Mouse (Mus musculus): ENCODE data around the gene Adat3.

The Adat3 gene

DNA sequence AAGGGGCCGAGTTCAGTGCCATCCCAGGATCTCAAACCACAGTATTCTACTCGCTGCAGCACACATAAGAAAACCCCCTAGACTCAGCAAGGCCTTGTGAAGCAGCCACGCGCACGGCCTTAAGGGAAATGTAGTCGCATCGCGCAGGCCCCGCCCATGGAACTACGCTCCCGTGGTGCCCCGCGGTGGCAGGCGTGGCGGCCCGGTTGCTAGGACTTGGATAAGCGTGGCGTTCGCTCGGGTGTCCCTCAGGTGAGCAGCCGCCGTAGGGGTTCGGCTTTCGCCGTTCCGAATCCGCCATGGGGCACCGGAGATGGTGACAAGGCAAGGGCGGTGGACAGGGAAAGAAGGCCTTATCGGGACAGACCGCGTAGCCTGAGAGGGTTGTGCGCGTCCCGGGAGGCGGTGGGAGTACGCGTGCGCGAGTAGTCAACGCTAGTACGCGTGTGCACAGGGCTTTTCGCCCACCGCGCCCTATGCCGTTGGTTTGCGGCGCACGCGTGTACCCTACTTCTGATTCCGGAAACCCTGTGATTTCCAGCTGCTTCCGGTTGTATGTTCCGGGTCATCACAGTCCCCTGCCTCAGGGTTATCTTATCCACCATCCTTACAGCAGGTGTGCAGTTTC is at the start of gene Adat3, which contains the start of gene Scamp4:
Adat3 (plus strand) TSS at position 183 of the 628 bp plus-strand sequence.
Scamp4 (plus strand) TSS at position 175 of the 628 bp plus-strand sequence.
- ATAC-seq (ENCODE audit: insufficient number of reproducible peaks, low FRiP score, low TSS enrichment) = peak; percentile 87

DNA sequence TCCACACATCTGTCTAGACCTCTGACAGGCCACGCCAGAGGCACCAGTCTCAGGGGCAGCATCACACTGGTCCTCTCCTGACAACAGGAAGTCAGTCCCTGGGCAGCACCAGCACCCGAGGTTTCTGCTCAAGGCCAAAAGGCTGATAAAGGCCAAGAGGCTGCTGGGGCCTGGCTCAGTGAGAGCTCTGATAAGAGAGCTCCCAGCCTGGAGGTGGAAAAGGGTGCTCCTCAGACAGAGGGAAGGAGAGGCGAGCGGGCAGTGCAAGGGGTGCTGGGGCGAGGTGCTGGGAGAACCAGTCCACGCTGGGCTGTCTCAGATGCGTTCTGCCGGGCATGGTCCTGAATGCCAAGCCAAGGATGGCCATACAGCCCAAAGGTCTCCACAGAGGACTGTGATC is 49.1 kb upstream of the Adat3 start:
- no peak for ATAC-seq (ENCODE audit: insufficient number of reproducible peaks, low FRiP score, low TSS enrichment)

DNA sequence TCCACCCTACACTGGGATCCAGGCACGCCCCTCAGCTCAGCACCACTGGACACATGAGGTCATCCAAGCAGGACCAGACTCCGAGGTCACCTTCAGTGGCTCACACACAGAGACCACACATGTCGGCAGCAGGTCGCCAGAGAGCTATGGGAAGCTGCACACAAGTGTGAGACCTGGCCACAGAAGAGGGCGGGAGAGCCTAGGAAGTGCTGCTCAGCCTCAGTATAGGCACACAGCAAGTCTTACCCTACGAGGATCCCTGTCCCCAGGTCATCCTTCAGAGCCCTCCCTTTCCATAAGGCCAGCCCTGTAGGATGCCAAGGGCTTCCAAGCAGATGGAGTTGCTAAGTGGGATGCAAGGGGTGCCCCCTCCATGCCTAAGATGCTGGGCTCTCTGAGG is 48.7 kb upstream of the Adat3 start:
- ATAC-seq (ENCODE audit: insufficient number of reproducible peaks, low FRiP score, low TSS enrichment) = no peak

DNA sequence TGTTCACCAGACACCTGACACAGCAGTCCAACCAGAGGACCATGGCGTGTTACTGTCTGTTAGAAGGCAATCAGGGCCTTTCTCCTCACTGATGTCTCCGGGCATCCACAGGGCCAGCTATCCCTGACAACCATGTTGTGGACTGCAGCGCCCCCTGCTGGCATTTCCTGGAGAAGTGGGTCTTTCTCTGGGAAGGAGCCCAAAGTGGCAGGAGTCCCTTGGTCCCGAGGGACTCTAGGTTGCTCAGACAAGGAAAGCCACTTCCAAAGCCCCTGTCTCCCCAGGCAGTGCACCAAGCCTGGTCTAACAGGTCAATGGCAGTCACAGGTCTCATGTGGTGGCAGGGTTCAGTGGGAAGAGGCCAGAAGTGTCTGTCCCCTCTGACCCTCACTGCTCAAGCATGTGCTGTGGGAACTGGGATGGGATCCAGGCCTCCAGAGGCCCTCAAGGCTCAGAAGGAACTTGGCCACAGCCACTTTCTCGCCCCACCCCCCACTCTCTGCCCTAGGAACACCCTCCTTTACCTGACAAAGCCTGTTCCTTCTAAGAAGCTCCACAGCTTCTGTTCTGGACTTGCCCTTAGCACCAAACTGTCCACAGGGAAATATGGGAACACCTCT is 45.2 kb upstream of the Adat3 start:
- ATAC-seq (ENCODE audit: insufficient number of reproducible peaks, low FRiP score, low TSS enrichment) = no peak

DNA sequence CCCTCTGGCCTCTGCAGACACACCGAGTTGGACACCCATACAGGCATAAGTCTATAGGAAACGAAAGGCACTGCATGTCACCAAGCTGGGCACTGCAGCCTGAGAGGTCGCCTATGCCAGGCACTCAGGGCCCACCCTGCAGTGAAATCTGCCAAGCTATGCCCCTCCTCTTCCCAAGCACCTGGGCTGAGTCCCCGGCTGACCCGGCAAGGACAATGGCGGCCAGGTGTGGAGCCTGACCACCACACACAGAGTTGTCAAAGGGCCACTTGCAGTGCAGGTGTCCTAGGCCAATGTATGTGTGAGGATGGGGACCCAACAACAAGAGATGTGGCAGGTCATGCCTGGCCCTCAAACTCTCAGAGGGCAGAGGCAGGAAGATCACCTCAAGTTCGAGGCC is 43.2 kb upstream of the Adat3 start:
- no peak for ATAC-seq (ENCODE audit: insufficient number of reproducible peaks, low FRiP score, low TSS enrichment)

DNA sequence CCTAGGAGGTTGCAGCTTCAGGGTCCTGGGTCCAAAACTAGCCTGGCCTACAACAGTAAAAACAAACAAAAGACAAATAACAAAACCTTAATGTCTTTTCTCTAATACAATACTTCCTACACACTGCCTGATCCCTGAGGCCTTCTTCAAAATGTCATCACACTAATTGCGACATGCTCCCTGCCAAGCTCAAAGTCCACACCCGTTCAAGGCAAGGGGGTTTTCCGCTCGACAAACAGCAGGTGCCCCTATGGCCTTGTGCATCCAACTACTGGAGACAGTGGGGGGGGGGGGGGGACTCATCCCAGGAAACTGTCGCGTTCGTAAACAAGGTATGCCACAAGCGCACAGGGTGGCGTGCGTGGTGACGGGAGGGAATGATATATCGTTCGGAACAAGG is 42.1 kb upstream of the Adat3 start:
- no peak for ATAC-seq (ENCODE audit: insufficient number of reproducible peaks, low FRiP score, low TSS enrichment)

DNA sequence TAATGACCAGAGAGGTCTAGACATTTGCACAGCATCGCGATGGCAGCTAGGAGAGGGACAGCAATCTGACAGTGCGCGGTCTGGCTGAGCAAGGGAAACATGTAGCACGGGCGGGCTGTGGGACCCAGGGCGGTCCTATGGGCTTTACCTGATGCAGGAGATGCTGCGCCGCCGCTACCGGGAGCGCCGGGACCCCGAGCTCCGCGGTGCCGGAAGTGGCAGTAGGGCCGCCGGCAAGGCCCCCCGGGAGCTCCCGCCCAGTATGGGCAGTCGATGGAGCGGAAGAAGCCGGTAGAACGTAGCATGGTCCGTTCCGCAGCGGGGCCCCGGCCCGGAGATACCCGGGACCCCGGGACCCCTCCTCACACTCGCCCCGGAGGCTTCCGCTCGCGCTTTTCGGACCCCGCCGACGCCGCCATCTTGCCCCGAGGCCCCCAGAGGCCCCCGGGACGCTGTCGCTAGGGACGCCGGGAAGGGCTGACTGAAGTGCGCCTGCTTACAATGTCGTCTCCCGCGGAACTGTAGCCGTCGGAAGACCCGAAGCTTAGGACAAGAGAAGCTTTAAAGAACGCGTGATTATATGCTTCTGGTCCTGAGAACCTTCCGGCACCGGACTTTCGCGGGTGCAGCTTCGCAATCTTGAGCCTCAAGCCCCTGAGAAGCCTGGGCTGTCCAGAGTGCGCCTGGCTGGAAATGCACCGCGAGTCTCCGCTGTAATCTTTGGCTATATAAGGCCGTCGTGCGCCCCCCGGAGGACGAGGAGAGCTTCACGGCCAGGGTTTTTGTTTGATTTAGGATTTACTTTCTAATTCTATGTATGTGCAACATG is 41.4 kb upstream of the Adat3 start, which contains the start of gene Rexo1:
Rexo1 (minus strand) TSS at position 445 of the 829 bp plus-strand sequence.
- peak; percentile 62; the same call in 1 of the 2 replicates for ATAC-seq (ENCODE audit: insufficient number of reproducible peaks, low FRiP score, low TSS enrichment)

DNA sequence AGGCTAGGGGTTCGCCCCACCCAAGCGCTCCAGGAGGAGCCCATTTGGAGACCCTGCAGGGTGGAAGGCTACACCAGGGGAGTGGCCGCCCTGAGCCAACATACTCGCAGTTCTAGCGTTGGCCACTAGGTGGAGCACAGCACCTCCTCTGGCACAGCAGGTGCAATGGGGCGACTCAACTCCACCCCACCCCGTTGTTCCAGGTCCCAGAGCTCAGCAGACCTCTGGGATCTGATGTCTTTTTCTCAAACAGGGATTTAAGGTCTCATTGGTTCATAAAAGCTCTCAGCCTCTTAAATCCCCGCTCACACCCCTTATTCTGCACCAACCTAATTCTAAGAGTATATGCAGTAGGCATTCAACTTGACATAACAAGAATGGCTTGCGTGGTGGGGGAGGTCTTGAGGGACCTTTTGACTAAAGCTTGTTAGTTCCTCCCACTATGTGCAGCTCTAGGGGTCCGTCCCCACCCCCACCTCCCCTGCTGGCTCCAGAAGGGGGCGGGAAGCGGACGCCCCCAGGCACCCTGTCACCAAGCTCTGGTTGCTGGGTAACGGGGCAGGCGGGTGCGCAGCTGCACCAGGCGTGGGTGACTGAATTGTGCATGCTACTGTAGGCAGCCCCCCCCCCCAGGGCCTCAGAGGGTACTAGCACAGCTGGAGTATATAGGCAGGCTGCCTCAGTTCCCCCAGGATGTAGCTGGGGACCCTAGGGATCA is 36.1 kb upstream of the Adat3 start:
- peak; percentile 56; the same call in 1 of the 2 replicates for ATAC-seq (ENCODE audit: insufficient number of reproducible peaks, low FRiP score, low TSS enrichment)

DNA sequence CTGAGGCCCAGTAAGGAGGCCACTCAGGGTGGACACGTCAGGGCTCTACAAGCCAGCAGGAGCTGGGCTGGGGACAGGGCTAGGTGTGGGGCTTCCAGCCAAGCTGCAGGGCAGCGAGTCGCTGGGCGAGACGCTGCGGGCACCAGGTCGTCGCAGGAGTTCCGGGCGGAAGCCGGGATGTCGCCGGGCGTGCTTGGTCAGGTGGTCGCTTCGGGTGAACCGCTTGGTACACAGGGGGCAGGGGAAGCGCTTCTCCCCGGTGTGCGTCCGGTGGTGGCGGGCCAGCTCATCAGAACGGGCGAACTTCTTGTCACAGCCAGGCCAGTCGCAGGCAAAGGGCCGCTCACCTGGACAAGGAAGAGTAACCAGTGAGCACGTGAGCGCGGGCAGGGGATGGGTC is 33.8 kb upstream of the Adat3 start:
- ATAC-seq (ENCODE audit: insufficient number of reproducible peaks, low FRiP score, low TSS enrichment) = no peak

DNA sequence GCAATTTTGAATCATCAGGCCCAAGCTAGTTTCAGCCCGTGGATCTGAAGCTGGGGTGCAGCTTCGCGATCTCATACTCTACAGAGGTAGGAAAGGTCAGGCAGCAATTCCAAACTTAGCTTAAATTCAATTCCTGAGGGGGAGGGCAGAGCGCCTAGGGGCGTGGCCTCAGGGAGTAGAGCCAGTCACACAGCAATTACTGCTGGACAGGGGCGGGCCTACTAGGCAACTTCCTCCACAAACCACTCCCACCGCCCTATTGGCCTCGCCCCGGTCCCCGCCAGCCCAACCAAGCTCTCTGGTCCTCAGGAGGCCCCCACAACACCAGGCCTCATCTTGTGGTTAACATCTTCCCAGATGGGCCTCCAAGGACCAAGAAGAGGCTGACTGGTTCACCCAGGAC is 33.0 kb upstream of the Adat3 start:
- no peak for ATAC-seq (ENCODE audit: insufficient number of reproducible peaks, low FRiP score, low TSS enrichment)

DNA sequence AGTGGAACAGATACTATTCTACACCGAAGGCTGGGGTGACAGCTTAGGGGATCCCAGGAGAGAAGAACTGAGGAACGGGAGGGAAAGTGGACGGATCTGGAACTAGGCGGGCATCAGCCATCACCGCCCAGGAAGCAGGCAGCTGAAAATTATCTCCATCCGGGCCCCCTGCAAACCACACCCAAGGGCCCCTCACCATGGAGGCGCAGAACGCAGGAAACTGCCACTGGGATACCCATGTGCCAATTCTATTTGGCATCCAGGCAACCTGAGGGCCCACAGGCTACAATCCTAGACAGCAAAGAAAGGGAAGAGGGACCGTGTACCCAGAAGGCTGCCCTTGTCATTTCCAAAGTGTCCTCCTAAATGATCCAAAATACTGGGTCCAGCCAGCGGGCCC is 32.3 kb upstream of the Adat3 start:
- ATAC-seq (ENCODE audit: insufficient number of reproducible peaks, low FRiP score, low TSS enrichment) = no peak

DNA sequence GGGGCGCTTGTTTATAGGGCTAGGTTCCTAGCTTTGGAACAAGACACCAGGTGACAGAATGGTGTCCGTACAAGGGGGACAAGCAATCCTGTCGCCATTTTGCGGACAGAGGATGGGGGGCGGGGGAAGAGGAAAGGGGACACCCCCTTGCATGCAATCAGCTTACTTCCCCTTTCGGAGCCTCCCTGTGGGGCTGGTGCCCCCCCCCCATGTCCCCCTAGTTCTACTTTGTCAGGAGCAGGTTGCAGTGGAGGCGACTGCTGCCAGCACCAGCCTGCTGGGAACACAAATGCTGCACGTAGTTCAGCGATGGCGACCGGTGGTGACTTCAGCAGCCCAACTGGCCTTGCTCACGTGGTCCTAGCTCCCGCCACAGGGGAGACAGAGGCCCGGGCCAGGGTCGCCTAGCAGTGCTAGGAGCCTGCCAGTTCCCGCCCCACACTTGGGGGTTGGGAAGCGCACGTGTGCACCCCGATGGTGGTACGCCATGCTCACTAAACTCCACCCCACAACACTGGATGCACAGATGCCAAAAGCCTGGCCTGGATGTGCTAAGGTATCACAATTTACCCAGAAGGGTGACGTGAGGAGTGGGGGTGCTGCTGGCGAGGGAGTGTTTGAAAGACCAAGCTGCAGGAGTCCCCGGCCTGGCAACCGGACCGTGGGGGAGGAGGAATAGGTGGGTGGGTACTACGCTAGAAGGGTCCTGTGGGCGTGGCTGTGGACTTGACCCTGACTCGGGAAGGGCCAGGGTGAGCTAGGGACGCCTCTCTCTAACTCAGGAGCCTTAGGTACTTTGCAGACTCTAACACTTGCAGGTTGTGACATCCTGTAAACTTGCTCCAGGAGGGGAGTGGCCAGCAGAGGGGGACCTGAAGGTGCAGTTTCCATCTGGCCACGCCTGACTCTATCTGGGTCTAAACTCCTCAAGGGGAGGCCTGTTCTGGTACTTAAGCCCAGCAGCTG is 31.5 kb upstream of the Adat3 start:
- ATAC-seq (ENCODE audit: insufficient number of reproducible peaks, low FRiP score, low TSS enrichment) = no peak

DNA sequence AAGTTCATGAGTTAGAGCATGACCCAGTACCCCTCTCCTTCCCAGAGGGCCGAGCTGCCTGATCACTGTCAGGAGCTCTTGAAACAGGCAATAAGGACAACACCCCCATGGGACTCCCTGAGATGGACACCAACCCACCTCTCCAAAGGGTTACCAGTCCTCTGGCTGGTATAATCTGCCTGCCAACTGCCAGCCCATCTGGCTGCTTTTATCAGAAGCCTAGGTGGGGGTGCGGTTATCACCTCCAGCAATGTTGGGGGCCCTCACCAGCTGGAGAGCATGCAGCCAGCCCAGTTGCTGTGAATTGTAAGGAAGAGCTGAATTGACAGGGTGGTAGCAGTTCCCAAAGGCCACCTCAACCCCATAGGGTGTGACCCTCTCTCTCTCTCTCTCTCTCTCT is 30.2 kb upstream of the Adat3 start:
- no peak for ATAC-seq (ENCODE audit: insufficient number of reproducible peaks, low FRiP score, low TSS enrichment)

DNA sequence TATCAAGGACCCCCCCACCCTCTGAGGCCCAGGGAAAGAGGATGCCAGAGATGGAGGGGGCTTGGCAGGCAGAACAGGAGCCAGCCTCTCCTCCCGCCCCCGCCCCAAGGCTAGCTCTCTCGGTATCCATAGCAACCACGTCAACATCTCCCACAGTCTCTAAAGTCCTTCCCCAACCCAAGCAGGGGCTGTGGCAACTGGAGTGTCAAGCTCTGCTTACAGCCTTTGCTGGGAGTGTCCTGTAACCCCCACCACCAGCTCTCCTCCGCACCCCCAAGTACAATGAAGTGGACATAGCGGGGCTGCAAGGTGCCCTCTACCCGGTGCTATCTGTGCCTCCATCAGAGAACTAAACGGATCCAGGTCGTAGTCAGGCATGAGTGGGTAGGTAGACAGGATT is 28.7 kb upstream of the Adat3 start:
- no peak for ATAC-seq (ENCODE audit: insufficient number of reproducible peaks, low FRiP score, low TSS enrichment)

DNA sequence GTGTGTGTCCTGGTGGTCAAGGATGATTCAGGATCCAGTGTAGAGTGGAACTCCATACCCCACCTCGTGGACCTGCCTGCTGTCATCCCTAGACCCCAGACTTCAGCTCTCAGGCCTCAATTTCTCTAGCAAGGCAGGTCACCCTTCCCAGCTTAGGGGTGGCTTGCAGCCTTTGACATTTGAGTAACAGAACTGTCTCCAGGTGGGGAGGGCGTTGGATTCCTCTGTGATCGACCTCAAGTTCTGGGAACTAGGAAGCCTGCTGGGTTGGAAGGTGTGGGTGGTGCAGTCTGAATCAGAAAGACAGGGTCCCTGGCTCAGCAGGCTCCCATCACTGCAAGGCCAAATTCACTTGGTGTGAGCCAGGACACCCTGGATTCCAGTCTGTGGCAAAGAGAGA is 27.8 kb upstream of the Adat3 start:
- ATAC-seq (ENCODE audit: insufficient number of reproducible peaks, low FRiP score, low TSS enrichment) = no peak

DNA sequence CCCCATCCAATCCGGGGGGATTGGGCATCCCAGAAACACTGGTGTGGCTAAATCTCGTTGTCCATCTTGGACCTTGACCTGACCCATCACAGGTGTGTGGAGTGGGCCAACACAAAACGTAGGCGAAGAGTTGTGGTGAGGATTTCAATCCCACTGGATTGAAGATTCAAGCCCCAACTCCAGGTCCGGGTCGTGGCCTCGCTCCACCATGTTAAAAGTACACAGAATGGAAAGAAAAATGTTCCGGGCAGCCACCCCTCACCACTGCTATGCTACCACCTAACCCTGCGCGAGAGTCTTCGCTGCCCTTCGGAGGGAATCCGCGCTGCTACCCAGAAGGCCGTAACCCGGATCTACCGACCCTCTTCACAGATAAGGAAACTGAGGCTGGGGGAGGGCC is 26.8 kb upstream of the Adat3 start:
- ATAC-seq (ENCODE audit: insufficient number of reproducible peaks, low FRiP score, low TSS enrichment) = no peak

DNA sequence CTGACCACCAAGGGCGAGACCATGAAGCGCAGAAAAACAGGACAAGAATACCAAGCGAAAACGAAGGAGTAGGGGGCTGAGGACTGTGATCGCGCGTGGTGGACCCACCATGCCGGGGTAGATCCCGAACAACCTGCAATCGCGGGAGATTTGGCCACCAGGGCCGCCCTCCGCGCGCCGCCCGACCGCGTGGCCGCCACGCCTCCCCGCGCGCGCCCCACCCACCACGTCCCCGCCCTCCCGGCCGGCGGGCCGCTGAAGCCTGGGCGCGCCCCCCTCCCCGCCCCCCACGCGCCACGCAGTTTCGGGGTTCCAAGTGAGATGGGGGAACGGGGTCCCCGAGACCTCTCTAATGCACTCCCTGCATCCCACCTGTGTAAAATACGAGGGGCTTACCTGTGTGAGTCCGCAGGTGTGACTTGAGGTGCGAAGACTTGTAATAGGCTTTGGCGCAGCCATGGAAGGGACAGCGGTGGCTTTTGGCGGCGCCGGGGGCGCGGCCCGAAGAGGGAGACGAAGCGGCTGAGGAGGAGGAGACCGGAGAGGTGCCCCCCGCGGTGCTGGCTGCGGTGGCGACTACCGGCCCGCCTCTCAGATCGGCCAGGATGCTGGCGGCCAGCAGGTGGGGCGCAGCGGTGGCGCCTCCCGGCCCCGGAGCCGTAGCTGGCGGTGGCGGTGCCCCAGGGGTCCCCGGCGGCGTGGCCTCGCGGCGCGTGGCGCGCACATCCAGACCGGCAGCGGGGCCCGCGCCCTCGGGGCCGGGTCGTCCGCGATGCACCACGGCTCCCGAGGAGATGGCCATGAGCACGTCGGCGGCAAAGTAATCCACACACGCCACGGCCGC is 26.1 kb upstream of the Adat3 start:
- no peak for ATAC-seq (ENCODE audit: insufficient number of reproducible peaks, low FRiP score, low TSS enrichment)

DNA sequence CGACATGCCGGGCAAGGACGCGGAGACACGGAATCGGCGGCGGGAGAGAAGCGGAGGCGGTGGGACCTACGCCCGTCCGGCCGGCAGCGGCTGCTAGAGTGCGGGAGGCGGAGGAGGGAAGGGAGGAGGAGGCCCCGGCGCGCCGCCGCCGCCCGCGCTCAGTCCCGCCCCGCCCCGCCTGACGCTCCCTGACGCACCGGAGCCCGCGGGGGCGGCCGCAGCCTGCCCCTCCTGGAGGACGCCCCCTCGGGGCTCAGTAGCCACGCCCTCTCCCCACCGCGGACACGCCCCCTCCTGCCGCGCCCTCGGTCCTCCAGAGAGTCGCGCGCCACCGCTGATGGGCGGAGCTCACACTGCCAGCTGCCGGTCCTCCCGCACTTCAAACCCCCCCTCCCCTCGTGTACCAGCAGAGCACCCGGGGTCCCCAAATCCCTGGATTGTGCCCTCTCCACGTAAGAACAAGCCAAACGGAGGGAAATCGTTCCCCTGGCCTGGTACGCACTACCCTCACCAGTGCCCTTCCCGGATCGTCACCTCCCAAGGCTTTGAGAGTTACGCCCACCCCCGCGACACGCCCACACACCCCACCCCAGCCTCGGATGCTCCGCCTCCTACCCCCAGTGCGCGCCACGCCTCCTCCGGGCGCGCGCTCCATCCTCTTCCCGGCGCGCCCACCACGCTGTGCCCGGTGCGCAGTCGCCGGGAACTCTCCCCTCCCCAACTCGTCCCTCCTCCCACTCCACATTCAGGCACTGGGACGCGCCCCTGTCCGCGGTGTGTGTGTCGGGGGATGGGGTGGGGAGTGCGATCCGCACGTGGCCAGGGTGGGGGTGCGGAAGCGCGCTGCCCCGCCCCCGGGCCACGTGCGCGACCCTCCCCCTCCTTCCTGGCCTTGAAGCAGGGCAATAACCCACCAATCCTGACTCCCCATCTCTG is 25.2 kb upstream of the Adat3 start, which contains the start of gene Klf16:
Klf16 (minus strand) TSS at position 127 of the 936 bp plus-strand sequence.
- ATAC-seq (ENCODE audit: insufficient number of reproducible peaks, low FRiP score, low TSS enrichment) = peak; percentile 38; the same call in 1 of the 2 replicates
